Mouse (Mus musculus): ENCODE data around the gene Glrb. TPM values are rescaled to one million over a fixed set of nuclear protein-coding genes. Genes with fewer than 3 reads are reported as not detected.

Gene Glrb
- 4.9 TPM for polyA plus RNA-seq (2014; fragmentation: Illumina TruSeq; extraction: RNeasy Lipid Tissue Mini Kit (QIAGEN cat#74804); ENCODE audit: low read depth, low replicate concordance)

DNA sequence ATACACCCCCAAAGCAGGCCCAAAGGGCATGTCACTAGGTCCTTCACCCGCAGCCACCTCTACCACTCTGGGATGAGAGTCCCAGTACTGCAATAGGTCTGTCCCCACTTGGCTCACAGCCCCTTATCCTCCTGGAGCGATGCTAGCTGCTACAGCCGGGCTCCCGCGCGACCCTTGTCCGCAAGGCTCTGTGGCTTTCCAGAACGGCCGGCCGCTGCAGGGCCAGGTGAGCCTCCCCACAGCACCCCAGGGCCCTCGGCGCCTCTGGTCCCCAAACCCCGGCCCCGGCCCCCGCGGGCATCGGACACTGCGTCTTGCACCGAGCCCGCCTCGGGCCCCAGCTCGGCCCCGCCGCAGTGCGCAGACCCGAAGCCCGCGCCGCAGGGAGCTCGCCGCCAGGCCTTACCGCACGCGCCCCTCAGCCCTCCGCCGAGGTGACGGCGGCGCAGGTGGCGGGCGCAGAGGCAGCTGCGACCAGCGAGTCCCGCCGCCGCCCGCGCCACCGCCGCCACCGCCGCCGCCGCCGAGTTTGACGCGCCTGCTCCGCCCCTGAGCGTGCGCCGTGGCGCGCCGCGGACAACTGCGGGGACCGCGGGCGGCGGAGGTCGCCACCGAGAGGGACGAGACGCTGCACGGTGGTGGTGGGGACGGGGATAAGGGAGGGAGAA lies at the start of gene Glrb:
Glrb (minus strand) TSS at position 550 of the 668 bp plus-strand sequence.

DNA sequence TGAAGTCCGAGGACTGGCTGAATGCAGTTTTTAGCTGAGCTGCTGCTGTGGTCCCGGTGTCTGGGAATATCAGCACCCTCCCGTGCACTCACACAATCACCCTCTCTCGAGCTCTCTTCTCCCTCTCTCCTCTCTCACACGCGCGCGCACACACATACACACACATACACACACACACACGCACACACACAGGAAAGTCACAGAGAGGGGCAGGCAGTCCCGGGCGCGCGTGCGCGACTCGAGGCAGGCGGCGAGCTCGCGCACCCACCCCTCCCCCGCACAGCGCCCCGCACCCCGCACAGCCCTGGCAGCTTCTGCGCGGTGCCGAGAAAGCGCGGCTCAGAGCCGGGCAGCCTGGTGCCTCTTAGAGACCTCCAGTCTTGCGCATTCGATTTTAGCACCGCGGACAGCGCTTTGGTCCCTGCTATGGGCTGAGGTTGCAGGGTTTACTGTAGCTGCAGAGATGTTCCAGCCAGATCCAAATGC lies 110.8 kb downstream of the Glrb start, which contains the start of gene Gria2:
Gria2 (minus strand) TSS at position 240 of the 486 bp plus-strand sequence.

Other genes starting within 250 kb of the Glrb start
- 2.1 TPM for gene Gria2, start 110.8 kb downstream of the Glrb start, polyA plus RNA-seq (2014; fragmentation: Illumina TruSeq; extraction: RNeasy Lipid Tissue Mini Kit (QIAGEN cat#74804); ENCODE audit: low read depth, low replicate concordance)
- 7.3 TPM for gene Pdgfc, start 122.8 kb upstream of the Glrb start, polyA plus RNA-seq (2014; fragmentation: Illumina TruSeq; extraction: RNeasy Lipid Tissue Mini Kit (QIAGEN cat#74804); ENCODE audit: low read depth, low replicate concordance)